8 mouse cellular contexts compared by ENCODE assay signal in the genomic region with DNA sequence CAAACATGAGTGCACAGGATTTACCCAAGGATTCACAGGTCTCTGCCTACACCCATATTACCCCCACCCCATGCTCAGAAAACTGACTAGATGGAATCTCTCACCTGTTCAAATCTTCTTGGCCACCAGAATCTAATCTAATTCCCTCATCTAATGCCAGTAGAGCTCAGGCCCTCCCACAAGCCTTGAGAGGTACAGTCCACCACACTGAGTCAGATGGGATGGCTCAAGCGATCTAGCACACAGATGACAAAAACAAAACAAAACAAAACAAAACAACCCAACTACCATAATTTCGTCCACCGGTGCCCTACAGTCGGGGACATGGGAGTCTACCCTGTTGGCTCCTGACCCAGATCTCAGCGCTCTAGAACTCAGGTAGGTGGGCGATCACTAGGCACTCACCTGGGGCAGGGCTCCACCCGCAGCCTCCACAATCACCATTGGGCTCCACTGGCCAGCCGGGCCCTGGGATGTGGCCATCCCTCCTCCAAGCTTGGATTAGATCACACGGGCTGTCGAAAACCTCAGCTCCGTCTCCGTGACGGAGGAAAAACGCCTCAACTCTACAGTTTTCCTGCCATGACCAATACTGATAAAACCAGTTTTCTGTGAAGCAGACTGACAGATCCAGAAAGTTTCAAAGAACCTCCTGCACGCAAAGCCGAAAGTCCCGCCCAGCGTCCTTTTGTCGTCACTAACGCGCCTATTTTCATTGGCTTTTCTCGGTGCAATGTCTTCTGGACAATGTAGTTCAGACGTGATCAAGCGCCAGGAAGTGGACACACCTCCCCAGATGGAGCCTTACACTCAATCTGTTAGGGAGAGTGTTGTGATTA. TPM values are rescaled to one million over a fixed set of nuclear protein-coding genes. Genes with fewer than 3 reads are reported as not detected.
DNase-seq lines count a peak whose midpoint lies in the region; ATAC-seq and TF ChIP-seq lines count a peak whose summit lies in the region.
"Not testable (repeated sequence)": the region's sequence is repeated elsewhere in the genome, so short reads cannot be mapped to it uniquely, and the experiment has no call there.

Gene Zfp772, minus strand, starts transcription at position 686 of the 839 bp plus-strand sequence.

- H3K27ac ChIP-seq in ES-Bruce4 (ENCODE audit: insufficient read depth, low read length); forebrain, embryonic 16.5 days (ENCODE audit: low read length); hindbrain, embryonic 12.5 days; layer of hippocampus, adult 2 months; liver, postnatal 0 days (ENCODE audit: low read depth); neural tube, embryonic 12.5 days: not testable (repeated sequence)

- H3K27me3 ChIP-seq in ES-Bruce4 (ENCODE audit: control insufficient read depth, insufficient read depth, low read length, poor library complexity, severe bottlenecking); forebrain, embryonic 16.5 days (replicated peaks; ENCODE audit: control insufficient read depth, insufficient read depth, low read length); hindbrain, embryonic 12.5 days; liver, postnatal 0 days (ENCODE audit: insufficient read depth, low read length); neural tube, embryonic 12.5 days (replicated peaks): not testable (repeated sequence)

- 1% methylated on average over 24 of the region's 24 CpGs for WGBS in forebrain, embryonic 16.5 days
- 3% methylated on average over 24 of the region's 24 CpGs for WGBS in hindbrain, embryonic 12.5 days
- 2% methylated on average over 23 of the region's 24 CpGs for WGBS in liver, postnatal 0 days (ENCODE audit: insufficient replicate concordance)
- WGBS in neural tube, embryonic 12.5 days: 3% methylated on average over 24 of the region's 24 CpGs

- peak within 1 kb of the TSS; percentile 28; the same call in 1 of the 2 replicates for H3K9ac ChIP-seq in ES-Bruce4 (ENCODE audit: low read depth, poor library complexity, severe bottlenecking)
- peak within 1 kb of the TSS; percentile 42; the same call in 1 of the 2 replicates for H3K9ac ChIP-seq in forebrain, embryonic 16.5 days (replicated peaks; ENCODE audit: low read depth, low read length)
- H3K9ac ChIP-seq in hindbrain, embryonic 12.5 days: peak within 1 kb of the TSS; percentile 58
- H3K9ac ChIP-seq in liver, postnatal 0 days (replicated peaks): peak within 1 kb of the TSS; percentile 60
- H3K9ac ChIP-seq in neural tube, embryonic 12.5 days: peak within 1 kb of the TSS; percentile 52

- peak within 1 kb of the TSS; percentile 59 for H3K4me2 ChIP-seq in forebrain, embryonic 16.5 days (ENCODE audit: low read length)
- H3K4me2 ChIP-seq in hindbrain, embryonic 12.5 days (replicated peaks): peak within 1 kb of the TSS; percentile 61
- peak within 1 kb of the TSS; percentile 64 for H3K4me2 ChIP-seq in liver, postnatal 0 days (ENCODE audit: low read depth, low read length)
- peak within 1 kb of the TSS; percentile 66 for H3K4me2 ChIP-seq in neural tube, embryonic 12.5 days (replicated peaks)

- not testable (repeated sequence) for H3K9me3 ChIP-seq in ES-Bruce4 (replicated peaks; ENCODE audit: control insufficient read depth, insufficient read depth, low read length, poor library complexity, severe bottlenecking); forebrain, embryonic 16.5 days (ENCODE audit: control insufficient read depth, low read length); hindbrain, embryonic 12.5 days (replicated peaks); liver, postnatal 0 days (ENCODE audit: low read length); neural tube, embryonic 12.5 days

- H3K4me3 ChIP-seq in ES-Bruce4 (ENCODE audit: low read depth, low read length): peak within 1 kb of the TSS; percentile 84
- peak within 1 kb of the TSS; percentile 49 for H3K4me3 ChIP-seq in forebrain, embryonic 16.5 days (replicated peaks; ENCODE audit: low read length)
- peak within 1 kb of the TSS; percentile 49 for H3K4me3 ChIP-seq in hindbrain, embryonic 12.5 days
- H3K4me3 ChIP-seq in layer of hippocampus, adult 2 months: peak within 1 kb of the TSS; percentile 55
- peak within 1 kb of the TSS; percentile 53 for H3K4me3 ChIP-seq in liver, postnatal 0 days (ENCODE audit: low read depth, low read length)
- H3K4me3 ChIP-seq in neural tube, embryonic 12.5 days: peak within 1 kb of the TSS; percentile 42

- H3K36me3 ChIP-seq in ES-Bruce4 (ENCODE audit: control insufficient read depth, insufficient read depth, low read length, poor library complexity, severe bottlenecking); forebrain, embryonic 16.5 days (ENCODE audit: control insufficient read depth, insufficient read depth); liver, postnatal 0 days (replicated peaks; ENCODE audit: insufficient read depth, low read length): not testable (repeated sequence)
- H3K36me3 ChIP-seq in hindbrain, embryonic 12.5 days: peaks cover 16% of the 10 kb centered on the region; the same call in 1 of the 2 replicates
- H3K36me3 ChIP-seq in neural tube, embryonic 12.5 days: peaks cover 11% of the 10 kb centered on the region

- H3K4me1 ChIP-seq in ES-Bruce4 (ENCODE audit: control insufficient read depth, insufficient read depth, low read length); forebrain, embryonic 16.5 days (replicated peaks; ENCODE audit: control insufficient read depth, insufficient read depth, low read length); hindbrain, embryonic 12.5 days; liver, postnatal 0 days (ENCODE audit: insufficient read depth); neural tube, embryonic 12.5 days: not testable (repeated sequence)

- TF ChIP-seq POLR2A in ES-Bruce4 (IDR thresholded peaks at IDR 0.05; ENCODE audit: insufficient read depth, low read length): not testable (repeated sequence)

- DNase-seq in cerebellum, adult 8-10 months: peak; percentile 39
- DNase-seq in layer of hippocampus, adult 2 months (ENCODE audit: low spot score in 2 of 2): peak; percentile 54 to 65
- peak; percentile 17 for DNase-seq in liver, postnatal 0 days
- peak; percentile 40 for DNase-seq in testis, postnatal 10 days (ENCODE audit: low spot score)

- not testable (repeated sequence) for TF ChIP-seq EP300 in ES-Bruce4 (IDR thresholded peaks at IDR 0.05; ENCODE audit: insufficient read depth, low read depth, low read length); liver, postnatal 0 days (IDR thresholded peaks at IDR 0.05; ENCODE audit: low read depth)

- TF ChIP-seq CTCF in ES-Bruce4 (IDR thresholded peaks at IDR 0.05; ENCODE audit: low read depth, low read length); layer of hippocampus, adult 2 months (conservative IDR thresholded peaks at IDR 0.05); liver, postnatal 0 days (IDR thresholded peaks at IDR 0.05; ENCODE audit: low read depth): not testable (repeated sequence)

- ATAC-seq in forebrain, embryonic 16.5 days: 0 out of 2 replicates have a peak, but pooled peaks have one; percentile 47
- not testable (repeated sequence) for ATAC-seq in hindbrain, embryonic 12.5 days (ENCODE audit: low FRiP score); liver, postnatal 0 days; neural tube, embryonic 12.5 days (ENCODE audit: low FRiP score, low read depth)

RNA-seq across cellular contexts. Expression of gene Zfp772, which starts in this region (rescaled TPM):
- polyA plus RNA-seq in ES-Bruce4 (2011; ENCODE audit: insufficient read depth, insufficient read length, low read depth, missing spikeins): 5.2 and 5.4 TPM in 2 replicates
- polyA plus RNA-seq in forebrain, embryonic 16.5 days (2015; fragmentation: Nextera tagmentation; extraction: Ambion mirVana): 9.8 and 10.6 TPM in 2 replicates
- polyA plus RNA-seq in hindbrain, embryonic 12.5 days (2016; fragmentation: Nextera tagmentation; extraction: Ambion mirVana): 9.2 TPM in 2 replicates
- total RNA-seq in layer of hippocampus, adult 2 months (2021): 1 to 10 TPM; 8.4 to 9.5 TPM
- 0.94 and 1.0 TPM in 2 replicates for polyA plus RNA-seq in liver, postnatal 0 days (2015; fragmentation: Nextera tagmentation; extraction: Ambion mirVana)
- 8.9 and 9.0 TPM in 2 replicates for polyA plus RNA-seq in neural tube, embryonic 12.5 days (2016; fragmentation: Nextera tagmentation; extraction: Ambion mirVana)
